Mouse (Mus musculus): Measurements from ENCODE around the gene Vwa3a.
"Not testable (repeated sequence)": the region's sequence is repeated elsewhere in the genome, so short reads cannot be mapped to it uniquely, and the experiment has no call there.

Gene Vwa3a

GRCm38 (mm10) chr7:120739018-120739417, at the start of gene Vwa3a:
Gene Vwa3a (plus strand): TSS chr7:120739318.
- in situ Hi-C loops (cut with MboI, MseI): no loop called here

- in situ Hi-C loops (cut with MboI, MseI): loop anchor here (5.0 kb wide), 1 partner anchor 42 kb away; no protein-coding TSS in a partner anchor
Measured at GRCm38 (mm10) chr7:120690634-120691033, 48.5 kb upstream of the Vwa3a start.

GRCm38 (mm10) chr7:120693831-120694375, 45.2 kb upstream of the Vwa3a start:
- in situ Hi-C loops (cut with MboI, MseI): loop anchor here (5.0 kb wide), 1 partner anchor 38 kb away; no protein-coding TSS in a partner anchor

- in situ Hi-C loops (cut with MboI, MseI): no loop called here
Measured at GRCm38 (mm10) chr7:120695196-120695595, 43.9 kb upstream of the Vwa3a start.

GRCm38 (mm10) chr7:120695641-120696040, 43.5 kb upstream of the Vwa3a start:
- in situ Hi-C loops (cut with MboI, MseI): no loop called here

- in situ Hi-C loops (cut with MboI, MseI): no loop called here
Measured at GRCm38 (mm10) chr7:120696331-120696730, 42.8 kb upstream of the Vwa3a start.

- in situ Hi-C loops (cut with MboI, MseI): no loop called here
Measured at GRCm38 (mm10) chr7:120699586-120699985, 39.5 kb upstream of the Vwa3a start.

- in situ Hi-C loops (cut with MboI, MseI): no loop called here
Measured at GRCm38 (mm10) chr7:120703888-120704287, 35.2 kb upstream of the Vwa3a start.

- in situ Hi-C loops (cut with MboI, MseI): no loop called here
Measured at GRCm38 (mm10) chr7:120712071-120712470, 27.0 kb upstream of the Vwa3a start.

- in situ Hi-C loops (cut with MboI, MseI): no loop called here
Measured at GRCm38 (mm10) chr7:120713225-120713624, 25.9 kb upstream of the Vwa3a start.

GRCm38 (mm10) chr7:120713951-120714350, 25.2 kb upstream of the Vwa3a start:
- in situ Hi-C loops (cut with MboI, MseI): not testable (repeated sequence)

- in situ Hi-C loops (cut with MboI, MseI): no loop called here
Measured at GRCm38 (mm10) chr7:120717261-120717660, 21.9 kb upstream of the Vwa3a start.

GRCm38 (mm10) chr7:120721051-120721450, 18.1 kb upstream of the Vwa3a start:
- in situ Hi-C loops (cut with MboI, MseI): loop anchor here (10.0 kb wide), 1 partner anchor 46 kb away; the partner anchor contains the start of genes Mosmo and Pdzd9

GRCm38 (mm10) chr7:120721456-120721855, 17.7 kb upstream of the Vwa3a start:
- in situ Hi-C loops (cut with MboI, MseI): loop anchor here (10.0 kb wide), 1 partner anchor 47 kb away; the partner anchor contains the start of genes Mosmo and Pdzd9

- in situ Hi-C loops (cut with MboI, MseI): loop anchor here (10.0 kb wide), 1 partner anchor 47 kb away; the partner anchor contains the start of genes Mosmo and Pdzd9
Measured at GRCm38 (mm10) chr7:120722063-120722462, 17.1 kb upstream of the Vwa3a start.

- in situ Hi-C loops (cut with MboI, MseI): loop anchor here (10.0 kb wide), 1 partner anchor 48 kb away; the partner anchor contains the start of genes Mosmo and Pdzd9
Measured at GRCm38 (mm10) chr7:120722839-120723278, 16.3 kb upstream of the Vwa3a start.

GRCm38 (mm10) chr7:120727581-120727980, 11.5 kb upstream of the Vwa3a start:
- in situ Hi-C loops (cut with MboI, MseI): loop anchor here (10.0 kb wide), 1 partner anchor 53 kb away; the partner anchor contains the start of genes Mosmo and Pdzd9

- in situ Hi-C loops (cut with MboI, MseI): loop anchor here (5.0 to 10.0 kb wide), 2 partner anchors 37 to 55 kb away; partner anchors contain the start of genes Mosmo and Pdzd9
Measured at GRCm38 (mm10) chr7:120729635-120730034, 9.5 kb upstream of the Vwa3a start.

- in situ Hi-C loops (cut with MboI, MseI): loop anchor here (5.0 kb wide), 1 partner anchor 41 kb away; no protein-coding TSS in a partner anchor
Measured at GRCm38 (mm10) chr7:120732906-120733305, 6.2 kb upstream of the Vwa3a start.

GRCm38 (mm10) chr7:120739558-120740101, 512 bp downstream of the Vwa3a start:
- in situ Hi-C loops (cut with MboI, MseI): no loop called here

GRCm38 (mm10) chr7:120743366-120744351, 4.5 kb downstream of the Vwa3a start:
- in situ Hi-C loops (cut with MboI, MseI): no loop called here

- in situ Hi-C loops (cut with MboI, MseI): no loop called here
Measured at GRCm38 (mm10) chr7:120744606-120745005, 5.5 kb downstream of the Vwa3a start.
